Mouse (Mus musculus): ENCODE measurements around the gene Nt5c. TPM values are rescaled to one million over a fixed set of nuclear protein-coding genes. Genes with fewer than 3 reads are reported as not detected.

Nt5c gene
- polyA plus RNA-seq, 1 experiment from 2014 or later, result 91.1 TPM

GRCm38 (mm10) chr11:115519581-115519980 is 27.9 kb upstream of the Nt5c start:
- no peaks in the 10 kb centered on the region for H3K27me3 ChIP-seq
- WGBS, result 91% methylated on average over 3 of the region's 3 CpGs
- no peaks in the 10 kb centered on the region for H3K9me3 ChIP-seq (replicated peaks)
- H3K27ac ChIP-seq, result no peak overlapping the region
- H3K9ac ChIP-seq, result no peak overlapping the region
- H3K4me1 ChIP-seq, result no peaks in the 10 kb centered on the region
- H3K36me3 ChIP-seq (ENCODE audit: poor library complexity, severe bottlenecking), result peaks cover 27% of the 10 kb centered on the region
- H3K4me2 ChIP-seq, result no peak overlapping the region
- H3K4me3 ChIP-seq, result no peak overlapping the region
- ATAC-seq, result no peak

GRCm38 (mm10) chr11:115518693-115519092 is 27.0 kb upstream of the Nt5c start:
- H3K9me3 ChIP-seq (replicated peaks), result no peaks in the 10 kb centered on the region
- H3K4me1 ChIP-seq, result no peaks in the 10 kb centered on the region
- peaks cover 18% of the 10 kb centered on the region for H3K36me3 ChIP-seq (ENCODE audit: poor library complexity, severe bottlenecking)
- H3K4me2 ChIP-seq, result no peak overlapping the region
- no peak overlapping the region for H3K4me3 ChIP-seq
- no peak overlapping the region for H3K27ac ChIP-seq
- H3K27me3 ChIP-seq, result no peaks in the 10 kb centered on the region
- H3K9ac ChIP-seq, result no peak overlapping the region
- ATAC-seq, result no peak
- WGBS, result 83% methylated on average over 9 of the region's 9 CpGs

- H3K4me2 ChIP-seq, result no peak overlapping the region
- peaks cover 7% of the 10 kb centered on the region; the same call in 1 of the 2 replicates for H3K36me3 ChIP-seq (ENCODE audit: poor library complexity, severe bottlenecking)
- no peaks in the 10 kb centered on the region for H3K27me3 ChIP-seq
- peaks cover 1% of the 10 kb centered on the region for H3K4me1 ChIP-seq
- no peak for ATAC-seq
- H3K4me3 ChIP-seq, result no peak overlapping the region
- no peak overlapping the region for H3K27ac ChIP-seq
- H3K9ac ChIP-seq, result no peak overlapping the region
- no peaks in the 10 kb centered on the region for H3K9me3 ChIP-seq (replicated peaks)
- WGBS, result 84% methylated on average over 5 of the region's 5 CpGs
Observed at GRCm38 (mm10) chr11:115516942-115517341, 25.3 kb upstream of the Nt5c start.

GRCm38 (mm10) chr11:115515021-115515420 is 23.4 kb upstream of the Nt5c start:
- H3K4me2 ChIP-seq, result no peak overlapping the region
- ATAC-seq, result no peak

GRCm38 (mm10) chr11:115514238-115514663 is 22.6 kb upstream of the Nt5c start, which contains the start of gene Jpt1:
Jpt1 (minus strand) TSS chr11:115514387.
- Histone ChIP-seq H3K27me3 (no peaks in the 10 kb centered on the region), H3K9ac (peak within 1 kb of the TSS; percentile 100), H3K4me2 (peak within 1 kb of the TSS; percentile 88), H3K4me1 (peaks cover 25% of the 10 kb centered on the region), H3K27ac (peak within 1 kb of the TSS; percentile 86), H3K36me3 (ENCODE audit: poor library complexity, severe bottlenecking) (no peaks in the 10 kb centered on the region), H3K9me3 (replicated peaks) (no peaks in the 10 kb centered on the region), H3K4me3 (peak within 1 kb of the TSS; percentile 93)
- peak; percentile 99 for ATAC-seq
- WGBS, result under 1% methylated on average over 24 of the region's 24 CpGs

More at GRCm38 (mm10) chr11:115515021-115515420, 23.4 kb upstream of the Nt5c start:
- no peaks in the 10 kb centered on the region for H3K9me3 ChIP-seq (replicated peaks)
- no peak overlapping the region for H3K4me3 ChIP-seq
- H3K4me1 ChIP-seq, result peaks cover 20% of the 10 kb centered on the region
- no peak overlapping the region for H3K27ac ChIP-seq
- WGBS, result 74% methylated on average over 6 of the region's 6 CpGs
- H3K36me3 ChIP-seq (ENCODE audit: poor library complexity, severe bottlenecking), result 0 out of 2 replicates have a peak, but pooled peaks cover 2% of the 10 kb centered on the region
- no peak overlapping the region for H3K9ac ChIP-seq
- H3K27me3 ChIP-seq, result no peaks in the 10 kb centered on the region

GRCm38 (mm10) chr11:115513271-115514237 is 21.9 kb upstream of the Nt5c start:
- Histone ChIP-seq H3K4me1 (peaks cover 30% of the 10 kb centered on the region), H3K4me3 (peak overlapping the region; percentile 93), H3K27ac (peak overlapping the region; percentile 86), H3K9ac (peak overlapping the region; percentile 100), H3K4me2 (peak overlapping the region; percentile 88), H3K9me3 (replicated peaks) (no peaks in the 10 kb centered on the region), H3K27me3 (no peaks in the 10 kb centered on the region), H3K36me3 (ENCODE audit: poor library complexity, severe bottlenecking) (no peaks in the 10 kb centered on the region)
- peak; percentile 74 for ATAC-seq
- under 1% methylated on average over 51 of the region's 57 CpGs for WGBS

GRCm38 (mm10) chr11:115512407-115513183 is 20.9 kb upstream of the Nt5c start:
- Histone ChIP-seq H3K9ac (peak overlapping the region; percentile 100), H3K4me2 (peak overlapping the region; percentile 88), H3K27me3 (no peaks in the 10 kb centered on the region), H3K36me3 (ENCODE audit: poor library complexity, severe bottlenecking) (no peaks in the 10 kb centered on the region), H3K4me1 (peaks cover 40% of the 10 kb centered on the region), H3K27ac (peak overlapping the region; percentile 86), H3K4me3 (peak overlapping the region; percentile 93), H3K9me3 (replicated peaks) (no peaks in the 10 kb centered on the region)
- ATAC-seq, result no peak
- WGBS, result 7% methylated on average over 8 of the region's 8 CpGs

GRCm38 (mm10) chr11:115512004-115512403 is 20.3 kb upstream of the Nt5c start:
- H3K27me3 ChIP-seq, result no peaks in the 10 kb centered on the region
- ATAC-seq, result no peak
- peak overlapping the region; percentile 88 for H3K4me2 ChIP-seq
- H3K9me3 ChIP-seq (replicated peaks), result no peaks in the 10 kb centered on the region
- H3K27ac ChIP-seq, result peak overlapping the region; percentile 86
- WGBS, result 16% methylated on average over 3 of the region's 3 CpGs
- peak overlapping the region; percentile 93 for H3K4me3 ChIP-seq
- peaks cover 1% of the 10 kb centered on the region; the same call in 1 of the 2 replicates for H3K36me3 ChIP-seq (ENCODE audit: poor library complexity, severe bottlenecking)
- H3K9ac ChIP-seq, result peak overlapping the region; percentile 100
- H3K4me1 ChIP-seq, result peaks cover 46% of the 10 kb centered on the region

GRCm38 (mm10) chr11:115511121-115511520 is 19.5 kb upstream of the Nt5c start:
- Histone ChIP-seq H3K4me1 (peaks cover 55% of the 10 kb centered on the region), H3K9ac (peak overlapping the region; percentile 100), H3K4me2 (peak overlapping the region; percentile 88), H3K36me3 (ENCODE audit: poor library complexity, severe bottlenecking) (peaks cover 7% of the 10 kb centered on the region; the same call in 1 of the 2 replicates), H3K9me3 (replicated peaks) (no peaks in the 10 kb centered on the region), H3K4me3 (peak overlapping the region; percentile 93), H3K27me3 (no peaks in the 10 kb centered on the region), H3K27ac (peak overlapping the region; percentile 86; the same call in 1 of the 2 replicates)
- WGBS, result 69% methylated on average over 2 of the region's 2 CpGs
- no peak for ATAC-seq

GRCm38 (mm10) chr11:115510507-115510888 is 18.8 kb upstream of the Nt5c start:
- H3K27ac ChIP-seq, result no peak overlapping the region; the same call in 1 of the 2 replicates
- H3K9me3 ChIP-seq (replicated peaks), result no peaks in the 10 kb centered on the region
- H3K4me2 ChIP-seq, result peak overlapping the region; percentile 88
- H3K27me3 ChIP-seq, result no peaks in the 10 kb centered on the region
- ATAC-seq, result no peak
- H3K36me3 ChIP-seq (ENCODE audit: poor library complexity, severe bottlenecking), result peaks cover 7% of the 10 kb centered on the region; the same call in 1 of the 2 replicates
- WGBS, result 41% methylated on average over 5 of the region's 5 CpGs
- peaks cover 59% of the 10 kb centered on the region for H3K4me1 ChIP-seq
- peak overlapping the region; percentile 93 for H3K4me3 ChIP-seq
- peak overlapping the region; percentile 100 for H3K9ac ChIP-seq

GRCm38 (mm10) chr11:115509773-115510506 is 18.3 kb upstream of the Nt5c start:
- peak overlapping the region; percentile 100 for H3K9ac ChIP-seq
- H3K9me3 ChIP-seq (replicated peaks), result no peaks in the 10 kb centered on the region
- 38% methylated on average over 6 of the region's 6 CpGs for WGBS
- ATAC-seq, result no peak
- peaks cover 62% of the 10 kb centered on the region for H3K4me1 ChIP-seq
- no peaks in the 10 kb centered on the region for H3K27me3 ChIP-seq
- H3K4me2 ChIP-seq, result peak overlapping the region; percentile 88
- peak overlapping the region; percentile 16 for H3K27ac ChIP-seq
- H3K4me3 ChIP-seq, result peak overlapping the region; percentile 93
- peaks cover 12% of the 10 kb centered on the region for H3K36me3 ChIP-seq (ENCODE audit: poor library complexity, severe bottlenecking)
